In genomic region chr14:33972679-33973078, GRCm38 (mm10) we compare ENCODE assay signal across 14 mouse cellular contexts. TPM values are rescaled to one million over a fixed set of nuclear protein-coding genes. Genes with fewer than 3 reads are reported as not detected.
DNase-seq lines count a peak whose midpoint lies in the region; ATAC-seq and TF ChIP-seq lines count a peak whose summit lies in the region.
"Had no signal": no experiment of that assay in that cellular context is flagged by ENCODE, and none has a peak within 500 bp of the region (broad histone marks: within the 10 kb centered on the region; RNA-seq: fewer than 3 reads in every experiment).

No protein-coding gene starts in this region.

- no peak overlapping the region for H3K9ac ChIP-seq in forebrain, postnatal 0 days
- H3K9ac ChIP-seq in forebrain, embryonic 11.5 days (ENCODE audit: low read length): no peak overlapping the region
- H3K9ac ChIP-seq: hindbrain, embryonic 15.5 days; liver, embryonic 15.5 days had no signal

- no peaks in the 10 kb centered on the region for H3K9me3 ChIP-seq in forebrain, postnatal 0 days (ENCODE audit: low read length)
- no peaks in the 10 kb centered on the region for H3K9me3 ChIP-seq in forebrain, embryonic 11.5 days (ENCODE audit: control insufficient read depth, low read length)
- no peaks in the 10 kb centered on the region for H3K9me3 ChIP-seq in limb, embryonic 10.5 days (replicated peaks)
- H3K9me3 ChIP-seq: hindbrain, embryonic 15.5 days; liver, embryonic 15.5 days had no signal

- no peaks in the 10 kb centered on the region for H3K27me3 ChIP-seq in forebrain, postnatal 0 days (ENCODE audit: insufficient read depth, low read length)
- no peaks in the 10 kb centered on the region for H3K27me3 ChIP-seq in forebrain, embryonic 11.5 days (ENCODE audit: control insufficient read depth, insufficient read depth, low read length)
- peaks cover 18% of the 10 kb centered on the region; the same call in 1 of the 2 replicates for H3K27me3 ChIP-seq in limb, embryonic 10.5 days (ENCODE audit: low read depth, poor library complexity, severe bottlenecking)
- H3K27me3 ChIP-seq: hindbrain, embryonic 15.5 days had no signal

- H3K36me3 ChIP-seq in forebrain, postnatal 0 days (ENCODE audit: insufficient read depth): no peaks in the 10 kb centered on the region
- no peaks in the 10 kb centered on the region for H3K36me3 ChIP-seq in forebrain, embryonic 11.5 days (ENCODE audit: control insufficient read depth, insufficient read depth, low read length)
- H3K36me3 ChIP-seq in limb, embryonic 10.5 days: no peaks in the 10 kb centered on the region
- H3K36me3 ChIP-seq: hindbrain, embryonic 15.5 days; liver, embryonic 15.5 days had no signal

- ATAC-seq in forebrain, postnatal 0 days: peak; percentile 42; the same call in 1 of the 2 replicates
- no peak for ATAC-seq in forebrain, embryonic 11.5 days (replicated peaks; ENCODE audit: low FRiP score)
- no peak for ATAC-seq in frontal cortex, adult (ENCODE audit: low TSS enrichment)

- no peak overlapping the region for H3K4me3 ChIP-seq in forebrain, postnatal 0 days (ENCODE audit: low read depth, low read length)
- no peak overlapping the region for H3K4me3 ChIP-seq in forebrain, embryonic 11.5 days (ENCODE audit: low read depth, low read length)
- H3K4me3 ChIP-seq in lung, adult 2 months (replicated peaks; ENCODE audit: extremely low read depth, low read depth, low read length): no peak overlapping the region
- no peak overlapping the region for H3K4me3 ChIP-seq in limb, embryonic 10.5 days
- H3K4me3 ChIP-seq: hindbrain, embryonic 15.5 days; liver, embryonic 15.5 days had no signal

- WGBS in forebrain, postnatal 0 days: 48% methylated on average over 7 of the region's 7 CpGs
- WGBS in forebrain, embryonic 11.5 days: 55% methylated on average over 7 of the region's 7 CpGs
- 41% methylated on average over 7 of the region's 7 CpGs for WGBS in lung, adult 2 months
- WGBS in limb, embryonic 10.5 days: 46% methylated on average over 7 of the region's 7 CpGs

- TF ChIP-seq POLR2A in lung, adult 2 months (IDR thresholded peaks at IDR 0.05; ENCODE audit: borderline replicate concordance, extremely low read depth, low read depth, low read length): no peak

- peak; percentile 19 for DNase-seq in forebrain, postnatal 0 days
- DNase-seq in forebrain, embryonic 11.5 days (ENCODE audit: low spot score): no peak
- DNase-seq in lung, adult 2 months: no peak
- DNase-seq in lung, postnatal 14 days: no peak
- DNase-seq in adipocyte (ENCODE audit: low spot score): peak; percentile 5
- peak; percentile 37 for DNase-seq in limb, embryonic 10.5 days (ENCODE audit: low spot score)
- no peak for DNase-seq in spleen, postnatal 14 days (ENCODE audit: low spot score in 2 of 2)
- DNase-seq: cerebellum, postnatal 36 days; right cerebral cortex, postnatal 4 days; thymus, adult 2 months had no signal

- H3K4me1 ChIP-seq in forebrain, postnatal 0 days (ENCODE audit: insufficient read depth): no peaks in the 10 kb centered on the region
- no peaks in the 10 kb centered on the region for H3K4me1 ChIP-seq in forebrain, embryonic 11.5 days (replicated peaks; ENCODE audit: control insufficient read depth, insufficient read depth, low read length)
- H3K4me1 ChIP-seq in lung, adult 2 months (ENCODE audit: control insufficient read depth, insufficient read depth, low read length): no peaks in the 10 kb centered on the region
- H3K4me1 ChIP-seq in limb, embryonic 10.5 days: peaks cover under 1% of the 10 kb centered on the region; the same call in 1 of the 2 replicates
- H3K4me1 ChIP-seq: hindbrain, embryonic 15.5 days; liver, embryonic 15.5 days had no signal

- H3K4me2 ChIP-seq in forebrain, postnatal 0 days (ENCODE audit: low read depth): no peak overlapping the region
- no peak overlapping the region for H3K4me2 ChIP-seq in forebrain, embryonic 11.5 days (ENCODE audit: low read depth, low read length, severe bottlenecking)
- H3K4me2 ChIP-seq: hindbrain, embryonic 15.5 days; liver, embryonic 15.5 days had no signal

- no peak overlapping the region for H3K27ac ChIP-seq in forebrain, postnatal 0 days (ENCODE audit: low read depth, low read length)
- H3K27ac ChIP-seq in forebrain, embryonic 11.5 days (ENCODE audit: low read depth, low read length): no peak overlapping the region
- H3K27ac ChIP-seq in limb, embryonic 10.5 days: no peak overlapping the region
- H3K27ac ChIP-seq: hindbrain, embryonic 15.5 days; liver, embryonic 15.5 days had no signal

- TF ChIP-seq CTCF in forebrain, postnatal 0 days (IDR thresholded peaks at IDR 0.05; ENCODE audit: low read depth): peak; percentile 61
- peak; percentile 31; the same call in 1 of the 2 replicates for TF ChIP-seq CTCF in lung, adult 2 months (IDR thresholded peaks at IDR 0.05; ENCODE audit: insufficient read depth, low read length)

RNA-seq across cellular contexts. Expression of gene Zfp488, which starts 5.9 kb away (rescaled TPM):
- 1.3 and 1.8 TPM in 2 replicates for total RNA-seq in forebrain, postnatal 0 days (2014; rRNA removed)
- polyA plus RNA-seq in forebrain, postnatal 0 days (2015; fragmentation: Nextera tagmentation; extraction: Ambion mirVana): 0.36 TPM in 2 replicates
- 0.08 and 0.09 TPM in 2 replicates for polyA plus RNA-seq in forebrain, embryonic 11.5 days (2014; fragmentation: Nextera tagmentation; extraction: Ambion mirVana)
- polyA plus RNA-seq in lung, adult 2 months (2012; rRNA removed): not detected in 2 replicates
- 0.04 and 0.08 TPM in 2 replicates for polyA plus RNA-seq in limb, embryonic 10.5 days (2016; fragmentation: Nextera tagmentation; extraction: Ambion mirVana)
- total RNA-seq: heart, adult 8-10 months had no signal
- polyA plus RNA-seq: liver, embryonic 15.5 days; thymus, adult 2 months had no signal

RNA-seq across cellular contexts. Expression of gene Rbp3, which starts 18.9 kb away (rescaled TPM):
- total RNA-seq in forebrain, postnatal 0 days (2014; rRNA removed): 0.29 and 0.46 TPM in 2 replicates
- 0.16 and 0.34 TPM in 2 replicates for polyA plus RNA-seq in forebrain, postnatal 0 days (2015; fragmentation: Nextera tagmentation; extraction: Ambion mirVana)
- polyA plus RNA-seq in forebrain, embryonic 11.5 days (2014; fragmentation: Nextera tagmentation; extraction: Ambion mirVana): not detected in 2 replicates
- not detected in 2 replicates for polyA plus RNA-seq in lung, adult 2 months (2012; rRNA removed)
- not detected in 2 replicates for polyA plus RNA-seq in limb, embryonic 10.5 days (2016; fragmentation: Nextera tagmentation; extraction: Ambion mirVana)
- total RNA-seq: heart, adult 8-10 months had no signal
- polyA plus RNA-seq: thymus, adult 2 months had no signal

RNA-seq across cellular contexts. Expression of gene Gdf2, which starts 31.8 kb away (rescaled TPM):
- total RNA-seq in forebrain, postnatal 0 days (2014; rRNA removed): 0.05 TPM in 1 of 2 replicates, not detected in the other
- polyA plus RNA-seq in forebrain, postnatal 0 days (2015; fragmentation: Nextera tagmentation; extraction: Ambion mirVana): 0.06 TPM in 1 of 2 replicates, not detected in the other
- not detected in 2 replicates for polyA plus RNA-seq in forebrain, embryonic 11.5 days (2014; fragmentation: Nextera tagmentation; extraction: Ambion mirVana)
- polyA plus RNA-seq in lung, adult 2 months (2012; rRNA removed): 0.25 and 0.45 TPM in 2 replicates
- polyA plus RNA-seq in limb, embryonic 10.5 days (2016; fragmentation: Nextera tagmentation; extraction: Ambion mirVana): 0.09 TPM in 1 of 2 replicates, not detected in the other
- polyA plus RNA-seq: thymus, adult 2 months had no signal

RNA-seq across cellular contexts. Expression of gene Gm30083, which starts 42.3 kb away (rescaled TPM):
- total RNA-seq in forebrain, postnatal 0 days (2014; rRNA removed): not detected in 2 replicates
- not detected in 2 replicates for polyA plus RNA-seq in forebrain, postnatal 0 days (2015; fragmentation: Nextera tagmentation; extraction: Ambion mirVana)
- not detected in 2 replicates for polyA plus RNA-seq in forebrain, embryonic 11.5 days (2014; fragmentation: Nextera tagmentation; extraction: Ambion mirVana)
- not detected in 2 replicates for polyA plus RNA-seq in lung, adult 2 months (2012; rRNA removed)
- not detected in 2 replicates for polyA plus RNA-seq in limb, embryonic 10.5 days (2016; fragmentation: Nextera tagmentation; extraction: Ambion mirVana)
- total RNA-seq: heart, adult 8-10 months had no signal
- polyA plus RNA-seq: hindbrain, embryonic 15.5 days; liver, embryonic 15.5 days; thymus, adult 2 months had no signal

RNA-seq across cellular contexts. Expression of gene Gm5460, which starts 43.9 kb away (rescaled TPM):
- total RNA-seq in forebrain, postnatal 0 days (2014; rRNA removed): not detected in 2 replicates
- polyA plus RNA-seq in forebrain, postnatal 0 days (2015; fragmentation: Nextera tagmentation; extraction: Ambion mirVana): not detected in 2 replicates
- polyA plus RNA-seq in forebrain, embryonic 11.5 days (2014; fragmentation: Nextera tagmentation; extraction: Ambion mirVana): not detected in 2 replicates
- polyA plus RNA-seq in lung, adult 2 months (2012; rRNA removed): not detected in 2 replicates
- not detected in 2 replicates for polyA plus RNA-seq in limb, embryonic 10.5 days (2016; fragmentation: Nextera tagmentation; extraction: Ambion mirVana)
- total RNA-seq: heart, adult 8-10 months had no signal
- polyA plus RNA-seq: hindbrain, embryonic 15.5 days; liver, embryonic 15.5 days had no signal

Comparison
In these comparisons a context has a peak if more than half of its experiments do, and no peak if none do; other contexts are left out.
1. DNase-seq: peak in forebrain, postnatal 0 days (single experiment), adipocyte (single experiment) and limb, embryonic 10.5 days (single experiment); none in forebrain, embryonic 11.5 days (single experiment), lung, adult 2 months (single experiment), lung, postnatal 14 days (single experiment) and spleen, postnatal 14 days (0 of 2).